Mouse (Mus musculus): ENCODE data around the gene Enthd1. TPM values are rescaled to one million over a fixed set of nuclear protein-coding genes. Genes with fewer than 3 reads are reported as not detected.

Gene Enthd1
- polyA plus RNA-seq, 1 experiment from 2014 or later, result not detected

DNA sequence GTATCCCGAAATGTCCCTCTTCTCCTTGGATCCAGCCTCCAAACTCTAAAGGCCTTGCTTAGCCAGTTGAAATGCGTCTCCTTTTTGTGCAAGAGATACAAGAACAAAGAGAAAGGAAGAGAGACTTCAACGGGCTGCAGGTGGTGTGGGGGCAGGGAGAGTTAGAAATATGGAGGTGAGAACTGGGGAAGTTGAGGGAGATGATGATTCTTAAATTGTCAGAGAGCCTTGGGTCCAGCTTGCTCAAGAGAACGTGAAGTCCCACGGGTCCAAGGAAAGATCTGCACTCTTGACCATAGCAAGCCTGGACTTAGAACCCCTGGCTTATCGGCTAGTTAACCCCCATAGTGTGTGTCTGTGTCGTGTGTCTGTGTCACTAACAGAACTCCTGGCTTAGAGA is 6.7 kb upstream of the Enthd1 start:
- Histone ChIP-seq H3K9me3 (no peaks in the 10 kb centered on the region), H3K27ac (no peak overlapping the region), H3K4me2 (no peak overlapping the region), H3K36me3 (replicated peaks) (no peaks in the 10 kb centered on the region), H3K4me3 (no peak overlapping the region), H3K27me3 (replicated peaks) (no peaks in the 10 kb centered on the region), H3K9ac (no peak overlapping the region), H3K4me1 (peaks cover under 1% of the 10 kb centered on the region; the same call in 1 of the 2 replicates)
- WGBS, result 74% methylated on average over 7 of the region's 7 CpGs
- no peak for ATAC-seq (replicated peaks)

DNA sequence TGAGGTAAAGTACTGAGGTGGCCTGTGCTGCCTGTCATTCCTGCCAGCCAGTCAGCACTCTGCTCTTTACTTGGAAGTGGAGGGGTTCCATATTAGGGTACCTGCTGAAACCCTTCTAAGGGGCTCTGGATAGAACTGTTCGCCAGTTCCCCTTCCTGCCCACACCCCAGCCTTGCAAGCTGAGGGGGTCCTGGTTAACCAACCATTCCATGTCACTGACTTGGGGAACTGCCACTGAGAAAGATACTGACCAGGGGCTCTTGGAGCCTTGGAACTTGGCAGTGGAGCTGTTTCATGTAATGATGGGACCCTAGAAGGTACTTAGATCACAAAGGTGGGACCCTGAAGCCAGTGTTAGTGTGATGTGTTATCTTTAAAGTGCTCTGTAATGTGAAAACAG is 5.3 kb upstream of the Enthd1 start:
- Histone ChIP-seq H3K4me3 (no peak overlapping the region), H3K4me1 (peaks cover 4% of the 10 kb centered on the region; the same call in 1 of the 2 replicates), H3K27me3 (replicated peaks) (no peaks in the 10 kb centered on the region), H3K9ac (no peak overlapping the region), H3K9me3 (no peaks in the 10 kb centered on the region), H3K36me3 (replicated peaks) (no peaks in the 10 kb centered on the region), H3K27ac (no peak overlapping the region), H3K4me2 (no peak overlapping the region)
- no peak for ATAC-seq (replicated peaks)
- WGBS, result 96% methylated on average over 1 of the region's 1 CpGs

DNA sequence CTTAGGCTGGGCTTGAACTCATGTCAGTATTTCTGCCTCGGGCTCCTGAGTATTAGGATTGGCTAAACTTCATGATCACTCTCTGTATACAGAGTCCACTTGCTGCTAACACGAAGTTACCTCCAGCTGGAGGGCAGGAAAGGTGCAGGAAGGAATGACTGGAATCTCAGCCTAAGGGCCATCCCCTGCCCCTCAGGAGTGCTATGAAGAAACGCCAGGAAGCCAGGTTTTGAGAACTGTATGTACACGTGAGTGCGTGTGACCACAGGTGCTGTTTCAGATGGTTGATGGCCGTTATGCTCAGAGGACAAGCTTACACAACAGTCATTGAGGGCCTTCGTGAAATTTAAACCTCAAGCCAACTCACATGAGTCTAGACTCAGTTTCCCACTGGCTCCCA is 4.2 kb upstream of the Enthd1 start:
- H3K27me3 ChIP-seq (replicated peaks), result no peaks in the 10 kb centered on the region
- WGBS, result 83% methylated on average over 7 of the region's 7 CpGs
- no peak for ATAC-seq (replicated peaks)
- no peak overlapping the region for H3K9ac ChIP-seq
- no peaks in the 10 kb centered on the region for H3K36me3 ChIP-seq (replicated peaks)
- no peaks in the 10 kb centered on the region for H3K9me3 ChIP-seq
- no peak overlapping the region for H3K4me3 ChIP-seq
- H3K4me1 ChIP-seq, result peaks cover 4% of the 10 kb centered on the region; the same call in 1 of the 2 replicates
- no peak overlapping the region for H3K27ac ChIP-seq
- no peak overlapping the region for H3K4me2 ChIP-seq

DNA sequence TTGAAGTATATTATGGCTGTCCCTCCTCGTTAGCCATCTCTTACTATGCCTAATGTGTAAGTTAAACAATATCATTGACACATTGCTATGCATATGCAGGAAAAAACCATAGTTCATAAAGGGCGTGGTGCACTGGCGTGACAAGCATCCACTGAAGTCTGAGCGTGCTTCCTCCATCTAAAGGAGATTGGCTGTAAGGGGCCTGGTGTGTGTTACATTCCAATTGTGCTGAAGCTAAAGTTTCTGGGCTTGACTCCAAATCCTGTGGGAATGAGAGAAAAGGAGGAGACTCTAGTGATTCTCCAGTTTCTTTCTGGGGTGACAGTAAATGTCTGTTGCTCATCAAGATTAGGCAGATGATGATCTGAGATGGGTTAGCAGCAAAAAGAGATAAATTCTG is 2.8 kb upstream of the Enthd1 start:
- no peaks in the 10 kb centered on the region for H3K36me3 ChIP-seq (replicated peaks)
- 81% methylated on average over 4 of the region's 4 CpGs for WGBS
- ATAC-seq (replicated peaks), result no peak

DNA sequence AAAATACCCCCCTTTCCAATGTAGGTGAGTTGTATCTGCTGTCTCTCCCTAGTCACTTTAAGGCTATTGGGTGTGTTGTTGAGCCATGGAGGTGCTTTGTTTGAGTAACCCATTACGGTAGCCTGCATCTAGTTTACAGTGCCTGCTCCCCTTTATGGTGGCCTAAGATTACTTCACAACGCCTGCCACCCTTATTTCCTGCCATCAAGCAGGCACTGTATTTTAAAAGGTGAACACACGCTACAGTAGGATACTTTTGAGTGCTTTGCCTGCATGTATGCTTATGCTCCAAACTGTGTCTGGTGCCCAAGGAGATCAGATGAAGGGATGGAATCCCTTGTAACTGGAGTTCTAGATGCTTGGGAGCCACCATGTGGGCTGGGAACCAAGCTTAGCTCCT is 2.2 kb upstream of the Enthd1 start:
- Histone ChIP-seq H3K9me3 (no peaks in the 10 kb centered on the region), H3K27ac (no peak overlapping the region), H3K4me2 (no peak overlapping the region), H3K36me3 (replicated peaks) (no peaks in the 10 kb centered on the region), H3K4me1 (peaks cover 4% of the 10 kb centered on the region; the same call in 1 of the 2 replicates), H3K4me3 (no peak overlapping the region), H3K9ac (no peak overlapping the region), H3K27me3 (replicated peaks) (no peaks in the 10 kb centered on the region)
- ATAC-seq (replicated peaks), result no peak
- WGBS, result 86% methylated on average over 3 of the region's 3 CpGs

More for the DNA sequence above, 2.8 kb upstream of the Enthd1 start:
- H3K9me3 ChIP-seq, result no peaks in the 10 kb centered on the region
- H3K4me2 ChIP-seq, result no peak overlapping the region
- H3K27me3 ChIP-seq (replicated peaks), result no peaks in the 10 kb centered on the region
- H3K4me1 ChIP-seq, result peaks cover 4% of the 10 kb centered on the region; the same call in 1 of the 2 replicates
- H3K9ac ChIP-seq, result no peak overlapping the region
- H3K4me3 ChIP-seq, result no peak overlapping the region
- H3K27ac ChIP-seq, result no peak overlapping the region

- no peak overlapping the region for H3K9ac ChIP-seq
- H3K27me3 ChIP-seq (replicated peaks), result no peaks in the 10 kb centered on the region
- no peak for ATAC-seq (replicated peaks)
- no peak overlapping the region for H3K4me2 ChIP-seq
- H3K27ac ChIP-seq, result no peak overlapping the region
- WGBS, result 90% methylated on average over 6 of the region's 6 CpGs
- no peaks in the 10 kb centered on the region for H3K36me3 ChIP-seq (replicated peaks)
- no peak overlapping the region for H3K4me3 ChIP-seq
- no peaks in the 10 kb centered on the region for H3K9me3 ChIP-seq
- peaks cover 4% of the 10 kb centered on the region; the same call in 1 of the 2 replicates for H3K4me1 ChIP-seq
Observed at GRCm38 (mm10) chr15:80566696-80567095, 1.7 kb upstream of the Enthd1 start.

DNA sequence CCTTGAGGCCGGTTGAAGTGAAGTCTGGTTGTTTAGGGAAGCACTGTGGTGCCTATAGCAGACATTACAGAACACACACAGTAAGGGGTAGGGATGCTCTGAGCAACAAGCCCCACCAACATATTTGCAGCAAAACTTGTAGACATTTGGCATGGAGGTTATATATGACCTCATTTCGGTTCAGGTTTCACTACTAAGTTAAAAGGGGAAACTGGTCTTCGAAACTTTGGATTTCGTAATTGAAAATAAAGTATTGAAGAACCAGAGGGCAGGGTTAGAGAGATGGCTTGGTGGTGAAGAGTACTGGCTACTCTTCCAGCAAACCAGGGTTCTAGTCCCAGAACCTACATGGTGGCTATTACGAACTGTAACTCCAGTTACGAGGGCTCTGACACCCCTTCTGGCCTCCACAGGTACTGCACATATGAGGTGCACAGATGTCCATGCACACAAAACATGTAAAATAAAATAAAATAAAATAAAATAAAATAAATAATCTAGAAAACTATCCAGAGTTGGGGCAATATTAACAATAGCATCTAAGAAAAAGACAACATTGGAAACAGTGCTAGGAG is 1.2 kb downstream of the Enthd1 start:
- no peaks in the 10 kb centered on the region for H3K27me3 ChIP-seq (replicated peaks)
- no peaks in the 10 kb centered on the region for H3K9me3 ChIP-seq
- ATAC-seq (replicated peaks), result no peak
- H3K9ac ChIP-seq, result no peak overlapping the region
- H3K4me3 ChIP-seq, result no peak overlapping the region
- no peak overlapping the region for H3K4me2 ChIP-seq
- H3K4me1 ChIP-seq, result peaks cover 4% of the 10 kb centered on the region; the same call in 1 of the 2 replicates
- no peak overlapping the region for H3K27ac ChIP-seq
- WGBS, result 92% methylated on average over 6 of the region's 6 CpGs
- no peaks in the 10 kb centered on the region for H3K36me3 ChIP-seq (replicated peaks)

GRCm38 (mm10) chr15:80562446-80562845 is 2.5 kb downstream of the Enthd1 start:
- H3K4me1 ChIP-seq, result peaks cover 4% of the 10 kb centered on the region; the same call in 1 of the 2 replicates
- ATAC-seq (replicated peaks), result no peak
- no peaks in the 10 kb centered on the region for H3K9me3 ChIP-seq
- H3K27me3 ChIP-seq (replicated peaks), result no peaks in the 10 kb centered on the region
- H3K4me2 ChIP-seq, result no peak overlapping the region
- WGBS, result 73% methylated on average over 3 of the region's 3 CpGs
- H3K4me3 ChIP-seq, result no peak overlapping the region
- H3K27ac ChIP-seq, result no peak overlapping the region
- H3K36me3 ChIP-seq (replicated peaks), result no peaks in the 10 kb centered on the region
- H3K9ac ChIP-seq, result no peak overlapping the region

DNA sequence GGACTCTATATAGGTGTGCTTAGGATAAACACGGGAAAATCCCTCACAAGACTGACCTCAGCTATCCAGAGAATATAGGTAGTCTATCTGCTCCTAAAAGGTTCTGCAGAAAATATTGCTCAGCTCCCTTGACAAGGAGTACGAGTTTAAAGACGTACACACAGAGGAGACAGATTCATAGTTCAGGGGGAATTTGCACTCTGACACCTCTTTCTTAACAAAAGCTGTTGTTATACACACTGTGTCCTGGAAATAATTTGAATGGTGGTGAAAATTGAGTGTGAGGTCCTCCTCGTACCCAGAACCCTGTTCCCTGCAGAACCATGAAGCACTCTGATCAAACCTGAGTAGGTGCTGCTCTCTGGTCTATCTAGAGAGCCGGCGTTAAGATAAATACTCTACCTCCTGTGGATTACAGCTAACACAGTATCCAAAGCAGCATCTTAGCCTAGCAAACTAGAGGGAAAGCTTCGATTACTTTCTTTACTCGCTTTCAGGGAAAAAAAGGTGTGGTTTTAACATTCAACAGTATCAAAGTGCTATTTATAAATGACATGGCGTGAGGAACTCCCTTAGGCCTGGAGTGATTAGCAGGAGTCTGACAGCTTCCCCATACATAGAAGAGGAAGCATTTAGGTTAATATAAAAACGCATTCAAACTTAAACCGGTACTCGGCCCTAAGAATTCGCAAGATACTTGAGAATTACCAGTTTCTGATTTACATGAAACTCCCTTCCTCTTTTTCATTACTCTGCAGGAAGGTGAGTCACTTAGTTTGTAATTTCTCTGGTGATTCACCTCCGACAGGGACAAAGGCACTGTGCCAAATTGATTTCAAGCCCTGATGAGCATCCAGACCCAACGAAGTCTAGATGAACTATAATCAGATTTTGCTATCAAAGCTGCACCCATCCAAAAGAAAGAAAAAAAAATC is 4.0 kb downstream of the Enthd1 start:
- H3K4me1 ChIP-seq, result peaks cover 4% of the 10 kb centered on the region; the same call in 1 of the 2 replicates
- no peak overlapping the region for H3K4me2 ChIP-seq
- no peak overlapping the region for H3K27ac ChIP-seq
- H3K27me3 ChIP-seq (replicated peaks), result no peaks in the 10 kb centered on the region
- ATAC-seq (replicated peaks), result no peak
- no peak overlapping the region for H3K4me3 ChIP-seq
- no peaks in the 10 kb centered on the region for H3K36me3 ChIP-seq (replicated peaks)
- H3K9ac ChIP-seq, result no peak overlapping the region
- 52% methylated on average over 15 of the region's 15 CpGs for WGBS
- no peaks in the 10 kb centered on the region for H3K9me3 ChIP-seq

DNA sequence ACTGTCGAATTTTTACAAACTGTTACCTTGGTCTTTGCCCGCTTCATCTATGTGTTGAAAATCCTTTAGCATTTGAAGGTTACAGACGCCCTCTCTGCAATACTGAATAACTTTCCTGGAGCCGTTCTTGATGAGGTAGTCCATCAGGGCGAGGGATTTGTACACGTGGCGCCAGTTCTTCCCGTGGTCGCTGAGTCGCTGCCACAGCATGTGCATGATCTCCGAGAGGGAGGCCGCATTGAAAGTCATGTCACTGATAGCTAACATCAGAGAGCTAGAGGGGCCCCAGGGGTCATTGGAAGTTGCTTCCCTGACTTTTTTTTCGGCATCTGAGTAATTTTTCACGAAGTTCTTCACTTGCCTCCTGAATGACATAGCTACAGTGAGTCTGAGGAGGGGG is 5.0 kb downstream of the Enthd1 start:
- Histone ChIP-seq H3K27me3 (replicated peaks) (no peaks in the 10 kb centered on the region), H3K4me2 (no peak overlapping the region), H3K36me3 (replicated peaks) (no peaks in the 10 kb centered on the region), H3K4me1 (no peaks in the 10 kb centered on the region), H3K4me3 (no peak overlapping the region), H3K27ac (no peak overlapping the region), H3K9me3 (no peaks in the 10 kb centered on the region), H3K9ac (no peak overlapping the region)
- no peak for ATAC-seq (replicated peaks)
- 67% methylated on average over 14 of the region's 14 CpGs for WGBS

GRCm38 (mm10) chr15:80559534-80559933 is 5.4 kb downstream of the Enthd1 start:
- H3K9ac ChIP-seq, result no peak overlapping the region
- H3K4me1 ChIP-seq, result no peaks in the 10 kb centered on the region
- 78% methylated on average over 12 of the region's 12 CpGs for WGBS
- H3K9me3 ChIP-seq, result no peaks in the 10 kb centered on the region
- no peak overlapping the region for H3K4me2 ChIP-seq
- H3K36me3 ChIP-seq (replicated peaks), result no peaks in the 10 kb centered on the region
- H3K4me3 ChIP-seq, result no peak overlapping the region
- ATAC-seq (replicated peaks), result no peak
- no peaks in the 10 kb centered on the region for H3K27me3 ChIP-seq (replicated peaks)
- H3K27ac ChIP-seq, result no peak overlapping the region

GRCm38 (mm10) chr15:80557745-80558144 is 7.2 kb downstream of the Enthd1 start:
- Histone ChIP-seq H3K9me3 (no peaks in the 10 kb centered on the region), H3K4me1 (no peaks in the 10 kb centered on the region), H3K36me3 (replicated peaks) (no peaks in the 10 kb centered on the region), H3K27ac (no peak overlapping the region), H3K4me3 (no peak overlapping the region), H3K9ac (no peak overlapping the region), H3K27me3 (replicated peaks) (no peaks in the 10 kb centered on the region), H3K4me2 (no peak overlapping the region)
- ATAC-seq (replicated peaks), result no peak
- 75% methylated on average over 4 of the region's 4 CpGs for WGBS
